14 mouse cellular contexts compared by ENCODE assay signal in genomic region chr10:128938974-128939373, GRCm38 (mm10). TPM values are rescaled to one million over a fixed set of nuclear protein-coding genes. Genes with fewer than 3 reads are reported as not detected.
DNase-seq lines count a peak whose midpoint lies in the region; ATAC-seq and TF ChIP-seq lines count a peak whose summit lies in the region.
"Had no signal": no experiment of that assay in that cellular context is flagged by ENCODE, and none has a peak within 500 bp of the region (broad histone marks: within the 10 kb centered on the region; RNA-seq: fewer than 3 reads in every experiment).

No protein-coding gene starts in this region.

- peak overlapping the region; percentile 58; the same call in 1 of the 2 replicates for H3K27ac ChIP-seq in hindbrain, postnatal 0 days
- no peak overlapping the region for H3K27ac ChIP-seq in hindbrain, embryonic 10.5 days
- H3K27ac ChIP-seq in intestine, postnatal 0 days (ENCODE audit: low read depth, low read length), result no peak overlapping the region
- no peak overlapping the region for H3K27ac ChIP-seq in forebrain, embryonic 11.5 days (ENCODE audit: low read depth, low read length)
- H3K27ac ChIP-seq: liver, embryonic 13.5 days had no signal

- H3K27me3 ChIP-seq in hindbrain, postnatal 0 days (ENCODE audit: insufficient read depth, low read length), result no peaks in the 10 kb centered on the region
- peaks cover 36% of the 10 kb centered on the region for H3K27me3 ChIP-seq in hindbrain, embryonic 10.5 days (ENCODE audit: insufficient read depth, poor library complexity, severe bottlenecking)
- H3K27me3 ChIP-seq in intestine, postnatal 0 days (replicated peaks; ENCODE audit: control insufficient read depth, insufficient read depth, low read length), result peaks cover 20% of the 10 kb centered on the region
- H3K27me3 ChIP-seq in forebrain, embryonic 11.5 days (ENCODE audit: control insufficient read depth, insufficient read depth, low read length), result peaks cover 13% of the 10 kb centered on the region

- H3K36me3 ChIP-seq in hindbrain, postnatal 0 days (ENCODE audit: insufficient read depth, low read length), result no peaks in the 10 kb centered on the region
- no peaks in the 10 kb centered on the region for H3K36me3 ChIP-seq in hindbrain, embryonic 10.5 days
- no peaks in the 10 kb centered on the region for H3K36me3 ChIP-seq in intestine, postnatal 0 days (ENCODE audit: control insufficient read depth, insufficient read depth)
- no peaks in the 10 kb centered on the region for H3K36me3 ChIP-seq in forebrain, embryonic 11.5 days (ENCODE audit: control insufficient read depth, insufficient read depth, low read length)
- H3K36me3 ChIP-seq: liver, embryonic 13.5 days had no signal

- peaks cover 14% of the 10 kb centered on the region for H3K4me1 ChIP-seq in hindbrain, postnatal 0 days (ENCODE audit: insufficient read depth, low read length)
- peaks cover 7% of the 10 kb centered on the region for H3K4me1 ChIP-seq in hindbrain, embryonic 10.5 days (replicated peaks)
- H3K4me1 ChIP-seq in intestine, postnatal 0 days (replicated peaks; ENCODE audit: control insufficient read depth, insufficient read depth, low read length), result no peaks in the 10 kb centered on the region; the same call in 1 of the 2 replicates
- H3K4me1 ChIP-seq in forebrain, embryonic 11.5 days (replicated peaks; ENCODE audit: control insufficient read depth, insufficient read depth, low read length), result no peaks in the 10 kb centered on the region

- H3K4me2 ChIP-seq in hindbrain, postnatal 0 days (ENCODE audit: low read depth, low read length), result no peak overlapping the region
- H3K4me2 ChIP-seq in intestine, postnatal 0 days (replicated peaks; ENCODE audit: low read depth), result peak overlapping the region; percentile 25
- H3K4me2 ChIP-seq in forebrain, embryonic 11.5 days (ENCODE audit: low read depth, low read length, severe bottlenecking), result no peak overlapping the region
- H3K4me2 ChIP-seq: liver, embryonic 13.5 days had no signal

- 60% methylated on average over 5 of the region's 5 CpGs for WGBS in hindbrain, postnatal 0 days
- 62% methylated on average over 5 of the region's 5 CpGs for whole genome bisulfite sequencing in hindbrain, embryonic 10.5 days
- WGBS in intestine, postnatal 0 days, result 32% methylated on average over 5 of the region's 5 CpGs
- WGBS in forebrain, embryonic 11.5 days, result 69% methylated on average over 5 of the region's 5 CpGs

- no peak overlapping the region for H3K4me3 ChIP-seq in hindbrain, postnatal 0 days (ENCODE audit: low read length)
- no peak overlapping the region for H3K4me3 ChIP-seq in hindbrain, embryonic 10.5 days
- H3K4me3 ChIP-seq in intestine, postnatal 0 days (ENCODE audit: low read depth, low read length), result no peak overlapping the region
- no peak overlapping the region for H3K4me3 ChIP-seq in forebrain, embryonic 11.5 days (ENCODE audit: low read depth, low read length)
- H3K4me3 ChIP-seq: liver, embryonic 13.5 days had no signal

- peak; percentile 55 for DNase-seq in adrenal gland, postnatal 14 days
- no peak for DNase-seq in adrenal gland, postnatal 4 days (ENCODE audit: low spot score in 2 of 2)
- no peak for DNase-seq in hindbrain, postnatal 0 days (ENCODE audit: low spot score)
- no peak for DNase-seq in hindbrain, embryonic 10.5 days (ENCODE audit: low spot score)
- peak; percentile 32 for DNase-seq in lung, postnatal 25 days (ENCODE audit: low spot score)
- DNase-seq in spleen, postnatal 10 days (ENCODE audit: low spot score in 2 of 2), result no peak
- DNase-seq in forebrain, embryonic 11.5 days (ENCODE audit: low spot score), result no peak
- DNase-seq: liver, embryonic 13.5 days; spleen, adult 18-20 months; thymus, postnatal 25 days had no signal

- ATAC-seq in hindbrain, postnatal 0 days, result peak; percentile 43
- ATAC-seq in intestine, postnatal 0 days, result peak; percentile 73
- no peak for ATAC-seq in forebrain, embryonic 11.5 days (replicated peaks; ENCODE audit: low FRiP score)
- ATAC-seq: midbrain, embryonic 16.5 days had no signal

- TF ChIP-seq CTCF in hindbrain, postnatal 0 days (IDR thresholded peaks at IDR 0.05; ENCODE audit: low read depth), result no peak
- no peak for TF ChIP-seq CTCF in intestine, postnatal 0 days (IDR thresholded peaks at IDR 0.05; ENCODE audit: low read depth)

- H3K9ac ChIP-seq in hindbrain, postnatal 0 days (replicated peaks; ENCODE audit: low read length), result no peak overlapping the region
- no peak overlapping the region for H3K9ac ChIP-seq in intestine, postnatal 0 days (ENCODE audit: low read depth, low read length)
- no peak overlapping the region for H3K9ac ChIP-seq in forebrain, embryonic 11.5 days (ENCODE audit: low read length)
- H3K9ac ChIP-seq: liver, embryonic 13.5 days had no signal

- H3K9me3 ChIP-seq in hindbrain, postnatal 0 days (ENCODE audit: low read length), result no peaks in the 10 kb centered on the region
- no peaks in the 10 kb centered on the region for H3K9me3 ChIP-seq in hindbrain, embryonic 10.5 days
- no peaks in the 10 kb centered on the region for H3K9me3 ChIP-seq in intestine, postnatal 0 days (ENCODE audit: control insufficient read depth)
- no peaks in the 10 kb centered on the region for H3K9me3 ChIP-seq in forebrain, embryonic 11.5 days (ENCODE audit: control insufficient read depth, low read length)
- H3K9me3 ChIP-seq: liver, embryonic 13.5 days had no signal

RNA-seq across cellular contexts. Expression of gene Itga7, which starts 5.4 kb away (rescaled TPM):
- total RNA-seq in adrenal gland, postnatal 14 days (2021), result 18.7 and 19.0 TPM in 2 replicates
- 10 to 100 TPM; 13.9 to 17.2 TPM for total RNA-seq in adrenal gland, postnatal 4 days (2021)
- total RNA-seq in hindbrain, postnatal 0 days (2014; rRNA removed), result 29.0 and 30.6 TPM in 2 replicates
- polyA plus RNA-seq in hindbrain, postnatal 0 days (2015; fragmentation: Nextera tagmentation; extraction: Ambion mirVana), result 15.1 and 16.9 TPM in 2 replicates
- polyA plus RNA-seq in hindbrain, embryonic 10.5 days (2016; fragmentation: Nextera tagmentation; extraction: Ambion mirVana), result 3.7 and 4.0 TPM in 2 replicates
- 3.1 and 3.6 TPM in 2 replicates for polyA plus RNA-seq in intestine, postnatal 0 days (2015; fragmentation: Nextera tagmentation; extraction: Ambion mirVana)
- 0.65 and 0.69 TPM in 2 replicates for polyA plus RNA-seq in forebrain, embryonic 11.5 days (2014; fragmentation: Nextera tagmentation; extraction: Ambion mirVana)

RNA-seq across cellular contexts. Expression of gene Bloc1s1, which starts 15.1 kb away (rescaled TPM):
- total RNA-seq in adrenal gland, postnatal 14 days (2021), result 220 TPM in 2 replicates
- total RNA-seq in adrenal gland, postnatal 4 days (2021), result 100 to 1,000 TPM; 158 to 168 TPM
- 70.9 and 97.6 TPM in 2 replicates for total RNA-seq in hindbrain, postnatal 0 days (2014; rRNA removed)
- 292 and 298 TPM in 2 replicates for polyA plus RNA-seq in hindbrain, postnatal 0 days (2015; fragmentation: Nextera tagmentation; extraction: Ambion mirVana)
- polyA plus RNA-seq in hindbrain, embryonic 10.5 days (2016; fragmentation: Nextera tagmentation; extraction: Ambion mirVana), result 229 and 285 TPM in 2 replicates
- 248 and 257 TPM in 2 replicates for polyA plus RNA-seq in intestine, postnatal 0 days (2015; fragmentation: Nextera tagmentation; extraction: Ambion mirVana)
- polyA plus RNA-seq in forebrain, embryonic 11.5 days (2014; fragmentation: Nextera tagmentation; extraction: Ambion mirVana), result 191 and 202 TPM in 2 replicates

RNA-seq across cellular contexts. Expression of gene Rdh5, which starts 16.3 kb away (rescaled TPM):
- total RNA-seq in adrenal gland, postnatal 14 days (2021), result 10.9 and 15.5 TPM in 2 replicates
- 10 to 100 TPM; 13.5 to 24.2 TPM for total RNA-seq in adrenal gland, postnatal 4 days (2021)
- 22.6 and 24.8 TPM in 2 replicates for total RNA-seq in hindbrain, postnatal 0 days (2014; rRNA removed)
- 21.0 and 29.2 TPM in 2 replicates for polyA plus RNA-seq in hindbrain, postnatal 0 days (2015; fragmentation: Nextera tagmentation; extraction: Ambion mirVana)
- 15.8 and 18.7 TPM in 2 replicates for polyA plus RNA-seq in hindbrain, embryonic 10.5 days (2016; fragmentation: Nextera tagmentation; extraction: Ambion mirVana)
- 12.4 and 13.0 TPM in 2 replicates for polyA plus RNA-seq in intestine, postnatal 0 days (2015; fragmentation: Nextera tagmentation; extraction: Ambion mirVana)
- 12.3 and 12.6 TPM in 2 replicates for polyA plus RNA-seq in forebrain, embryonic 11.5 days (2014; fragmentation: Nextera tagmentation; extraction: Ambion mirVana)

RNA-seq across cellular contexts. Expression of gene Mettl7b, which starts 21.8 kb away (rescaled TPM):
- 0.83 and 37.1 TPM in 2 replicates for total RNA-seq in adrenal gland, postnatal 14 days (2021)
- total RNA-seq in adrenal gland, postnatal 4 days (2021), result 10 to 100 TPM in 1 of 2 experiments, 1 to 10 TPM in 1; 5.4 to 10.0 TPM
- not detected in 2 replicates for total RNA-seq in hindbrain, postnatal 0 days (2014; rRNA removed)
- polyA plus RNA-seq in hindbrain, postnatal 0 days (2015; fragmentation: Nextera tagmentation; extraction: Ambion mirVana), result not detected in 2 replicates
- not detected in 2 replicates for polyA plus RNA-seq in hindbrain, embryonic 10.5 days (2016; fragmentation: Nextera tagmentation; extraction: Ambion mirVana)
- polyA plus RNA-seq in intestine, postnatal 0 days (2015; fragmentation: Nextera tagmentation; extraction: Ambion mirVana), result 232 and 250 TPM in 2 replicates
- polyA plus RNA-seq in forebrain, embryonic 11.5 days (2014; fragmentation: Nextera tagmentation; extraction: Ambion mirVana), result not detected in 2 replicates
- total RNA-seq: heart, postnatal 10 days; layer of hippocampus, postnatal 14 days had no signal
- polyA plus RNA-seq: liver, embryonic 13.5 days; midbrain, embryonic 16.5 days had no signal

RNA-seq across cellular contexts. Expression of gene Cd63, which starts 38.2 kb away (rescaled TPM):
- total RNA-seq in adrenal gland, postnatal 14 days (2021), result 217 and 234 TPM in 2 replicates
- 100 to 1,000 TPM; 304 to 317 TPM for total RNA-seq in adrenal gland, postnatal 4 days (2021)
- total RNA-seq in hindbrain, postnatal 0 days (2014; rRNA removed), result 35.2 and 40.9 TPM in 2 replicates
- polyA plus RNA-seq in hindbrain, postnatal 0 days (2015; fragmentation: Nextera tagmentation; extraction: Ambion mirVana), result 417 and 436 TPM in 2 replicates
- 240 and 253 TPM in 2 replicates for polyA plus RNA-seq in hindbrain, embryonic 10.5 days (2016; fragmentation: Nextera tagmentation; extraction: Ambion mirVana)
- 939 and 945 TPM in 2 replicates for polyA plus RNA-seq in intestine, postnatal 0 days (2015; fragmentation: Nextera tagmentation; extraction: Ambion mirVana)
- 144 and 151 TPM in 2 replicates for polyA plus RNA-seq in forebrain, embryonic 11.5 days (2014; fragmentation: Nextera tagmentation; extraction: Ambion mirVana)

Comparison
In these comparisons a context has a peak if more than half of its experiments do, and no peak if none do; other contexts are left out.
1. DNase-seq: peak in adrenal gland, postnatal 14 days (single experiment) and lung, postnatal 25 days (single experiment); none in adrenal gland, postnatal 4 days (0 of 2), hindbrain, postnatal 0 days (single experiment), hindbrain, embryonic 10.5 days (single experiment), spleen, postnatal 10 days (0 of 2) and forebrain, embryonic 11.5 days (single experiment).